Mouse (Mus musculus) forebrain, embryonic 15.5 days (tissue): ENCODE measurements at regions not wholly inside any gene's neighbourhood (a gene's known extent, or its start where the extent isn't known, plus 50 kb on each side); places are given as distances from the start of the nearest gene placed in this dataset.
A peak's percentile ranks its signal among the peaks of the same experiment; 100 is the strongest.
"Not testable (repeated sequence)": the region's sequence is repeated elsewhere in the genome, so short reads cannot be mapped to it uniquely, and the experiment has no call there.

Experiments used
- ATAC-seq: fragments of 200-750 bp; cut with Nextera tagmentation; replicated peaks from 2 replicates; pipeline ENCODE4 v1.8.0; 2017; ENCODE audit warnings: mild to moderate bottlenecking, moderate TSS enrichment, moderate library complexity
- H3K27ac ChIP-seq: fragments of 300-500 bp; sonication (generic); replicated peaks from 2 replicates; pipeline ENCODE4 v1.5.1; 2015; ENCODE audit warnings: mild to moderate bottlenecking, inconsistent platforms
- H3K27me3 ChIP-seq: fragments of 300-500 bp; sonication (generic); 2 replicates; pipeline ENCODE4 v1.6.1; 2015; ENCODE audit warnings: inconsistent platforms
- H3K36me3 ChIP-seq: fragments of 300-500 bp; sonication (generic); 2 replicates; pipeline ENCODE4 v1.6.1; 2015; ENCODE audit warnings: mild to moderate bottlenecking, inconsistent platforms
- H3K4me1 ChIP-seq: fragments of 300-500 bp; sonication (generic); 2 replicates; pipeline ENCODE4 v1.6.1; 2015; ENCODE audit warnings: inconsistent platforms
- H3K4me2 ChIP-seq: fragments of 300-500 bp; sonication (generic); replicated peaks from 2 replicates; pipeline ENCODE4 v1.6.1; 2015; ENCODE audit warnings: mild to moderate bottlenecking, inconsistent platforms
- H3K4me3 ChIP-seq: fragments of 300-500 bp; sonication (generic); 2 replicates; pipeline ENCODE4 v1.5.1; 2015; ENCODE audit warnings: mild to moderate bottlenecking, inconsistent platforms
- H3K9ac ChIP-seq: fragments of 300-500 bp; sonication (generic); replicated peaks from 2 replicates; pipeline ENCODE4 v1.6.1; 2015; ENCODE audit warnings: mild to moderate bottlenecking, inconsistent platforms
- H3K9me3 ChIP-seq: fragments of 300-500 bp; sonication (generic); 2 replicates; pipeline ENCODE4 v1.6.1; 2016; ENCODE audit warnings: inconsistent platforms
- WGBS: fragments of 180-500 bp; shearing (Covaris S2); methylation state at CpG from one replicate; pipeline ENCODE4 v1.1.7; 2015; ENCODE audit warnings: mixed read lengths; 5-methylcytosine and 5-hydroxymethylcytosine counted together

GRCm38 (mm10) chr1:141716953-141717352 is 1471.0 kb downstream of the Kcnt2 start:
- Histone ChIP-seq H3K27ac (no peak overlapping the region), H3K4me3 (no peak overlapping the region), H3K4me2 (no peak overlapping the region), H3K9ac (no peak overlapping the region), H3K27me3 (no peaks in the 10 kb centered on the region), H3K36me3 (no peaks in the 10 kb centered on the region), H3K4me1 (peaks cover 5% of the 10 kb centered on the region; the same call in 1 of the 2 replicates), H3K9me3 (no peaks in the 10 kb centered on the region)
- peak; percentile 32; the same call in 1 of the 2 replicates for ATAC-seq

GRCm38 (mm10) chr1:141717510-141717909 is 1471.6 kb downstream of the Kcnt2 start:
- Histone ChIP-seq H3K9me3 (no peaks in the 10 kb centered on the region), H3K27me3 (no peaks in the 10 kb centered on the region), H3K27ac (no peak overlapping the region), H3K36me3 (no peaks in the 10 kb centered on the region), H3K9ac (no peak overlapping the region), H3K4me1 (peaks cover 5% of the 10 kb centered on the region; the same call in 1 of the 2 replicates), H3K4me2 (no peak overlapping the region), H3K4me3 (no peak overlapping the region)
- peak; percentile 78 for ATAC-seq
- WGBS = 14% methylated on average over 6 of the region's 6 CpGs

GRCm38 (mm10) chr1:141741299-141741698 is 1495.3 kb downstream of the Kcnt2 start:
- Histone ChIP-seq H3K36me3 (no peaks in the 10 kb centered on the region), H3K9ac (no peak overlapping the region), H3K27ac (no peak overlapping the region; the same call in 1 of the 2 replicates), H3K4me2 (no peak overlapping the region), H3K4me1 (no peaks in the 10 kb centered on the region), H3K9me3 (no peaks in the 10 kb centered on the region), H3K4me3 (no peak overlapping the region), H3K27me3 (no peaks in the 10 kb centered on the region)
- peak; percentile 58; the same call in 1 of the 2 replicates for ATAC-seq

- WGBS = 18% methylated on average over 1 of the region's 1 CpGs
- Histone ChIP-seq H3K4me1 (no peaks in the 10 kb centered on the region), H3K9ac (no peak overlapping the region), H3K27ac (no peak overlapping the region), H3K9me3 (no peaks in the 10 kb centered on the region), H3K36me3 (no peaks in the 10 kb centered on the region), H3K27me3 (no peaks in the 10 kb centered on the region), H3K4me2 (no peak overlapping the region), H3K4me3 (no peak overlapping the region)
- no peak; the same call in 1 of the 2 replicates for ATAC-seq
These were observed 1530.1 kb downstream of the Kcnt2 start for GRCm38 (mm10) chr1:141776059-141776458.

- H3K9ac ChIP-seq = no peak overlapping the region
- H3K27ac ChIP-seq = no peak overlapping the region
- ATAC-seq = no peak
- no peak overlapping the region for H3K4me2 ChIP-seq
- H3K4me1 ChIP-seq = no peaks in the 10 kb centered on the region
- no peaks in the 10 kb centered on the region for H3K9me3 ChIP-seq
- 73% methylated on average over 1 of the region's 1 CpGs for WGBS
- no peaks in the 10 kb centered on the region for H3K27me3 ChIP-seq
- no peaks in the 10 kb centered on the region for H3K36me3 ChIP-seq
- H3K4me3 ChIP-seq = no peak overlapping the region
These were observed 1537.4 kb downstream of the Kcnt2 start for GRCm38 (mm10) chr1:141783367-141783766.

GRCm38 (mm10) chr1:141813315-141814158 is 1567.6 kb downstream of the Kcnt2 start:
- no peaks in the 10 kb centered on the region for H3K4me1 ChIP-seq
- H3K4me3 ChIP-seq = no peak overlapping the region
- H3K36me3 ChIP-seq = no peaks in the 10 kb centered on the region
- no peaks in the 10 kb centered on the region for H3K9me3 ChIP-seq
- H3K9ac ChIP-seq = no peak overlapping the region
- H3K27me3 ChIP-seq = no peaks in the 10 kb centered on the region
- H3K4me2 ChIP-seq = no peak overlapping the region
- peak; percentile 43; the same call in 1 of the 2 replicates for ATAC-seq
- H3K27ac ChIP-seq = peak overlapping the region; percentile 63
- 79% methylated on average over 1 of the region's 1 CpGs for WGBS

- Histone ChIP-seq H3K9ac (no peak overlapping the region), H3K36me3 (no peaks in the 10 kb centered on the region), H3K4me3 (no peak overlapping the region), H3K9me3 (no peaks in the 10 kb centered on the region), H3K27me3 (no peaks in the 10 kb centered on the region), H3K27ac (no peak overlapping the region), H3K4me2 (no peak overlapping the region), H3K4me1 (no peaks in the 10 kb centered on the region)
- ATAC-seq = no peak
These were observed 1585.5 kb downstream of the Kcnt2 start for GRCm38 (mm10) chr1:141831444-141831843.

- no peak overlapping the region for H3K4me3 ChIP-seq
- no peak for ATAC-seq
- H3K4me1 ChIP-seq = no peaks in the 10 kb centered on the region
- H3K9ac ChIP-seq = no peak overlapping the region
- WGBS = 74% methylated on average over 2 of the region's 2 CpGs
- no peaks in the 10 kb centered on the region for H3K27me3 ChIP-seq
- H3K36me3 ChIP-seq = no peaks in the 10 kb centered on the region
- H3K9me3 ChIP-seq = no peaks in the 10 kb centered on the region
- H3K4me2 ChIP-seq = no peak overlapping the region
- no peak overlapping the region for H3K27ac ChIP-seq
These were observed 1596.6 kb downstream of the Kcnt2 start for GRCm38 (mm10) chr1:141842547-141842946.

- H3K36me3 ChIP-seq, H3K4me1 ChIP-seq, H3K27ac ChIP-seq, H3K27me3 ChIP-seq, H3K9ac ChIP-seq, H3K4me2 ChIP-seq, H3K9me3 ChIP-seq, H3K4me3 ChIP-seq, ATAC-seq: not testable (repeated sequence)
- 73% methylated on average over 1 of the region's 1 CpGs for WGBS
These were observed 1607.9 kb downstream of the Kcnt2 start for GRCm38 (mm10) chr1:141853841-141854240.

- Histone ChIP-seq H3K9ac (no peak overlapping the region), H3K4me3 (no peak overlapping the region), H3K27me3 (no peaks in the 10 kb centered on the region), H3K36me3 (no peaks in the 10 kb centered on the region), H3K4me1 (no peaks in the 10 kb centered on the region), H3K4me2 (no peak overlapping the region), H3K9me3 (no peaks in the 10 kb centered on the region), H3K27ac (no peak overlapping the region)
- WGBS = 88% methylated on average over 4 of the region's 4 CpGs
- ATAC-seq = no peak
These were observed 1638.4 kb downstream of the Kcnt2 start for GRCm38 (mm10) chr1:141884356-141884755.

GRCm38 (mm10) chr1:141897924-141898455 is 1652.0 kb downstream of the Kcnt2 start:
- no peak overlapping the region for H3K4me2 ChIP-seq
- H3K9me3 ChIP-seq = no peaks in the 10 kb centered on the region
- no peak overlapping the region for H3K4me3 ChIP-seq
- no peak overlapping the region for H3K9ac ChIP-seq
- ATAC-seq = no peak
- no peaks in the 10 kb centered on the region for H3K4me1 ChIP-seq
- no peaks in the 10 kb centered on the region for H3K36me3 ChIP-seq
- H3K27me3 ChIP-seq = no peaks in the 10 kb centered on the region
- 86% methylated on average over 8 of the region's 8 CpGs for WGBS
- no peak overlapping the region for H3K27ac ChIP-seq

GRCm38 (mm10) chr1:141911714-141912398 is 1665.9 kb downstream of the Kcnt2 start:
- WGBS = 83% methylated on average over 7 of the region's 7 CpGs
- H3K9me3 ChIP-seq = no peaks in the 10 kb centered on the region
- H3K4me3 ChIP-seq = no peak overlapping the region
- peak overlapping the region; percentile 60 for H3K27ac ChIP-seq
- no peak overlapping the region for H3K4me2 ChIP-seq
- no peaks in the 10 kb centered on the region for H3K27me3 ChIP-seq
- no peaks in the 10 kb centered on the region for H3K4me1 ChIP-seq
- peak; percentile 75 for ATAC-seq
- H3K36me3 ChIP-seq = no peaks in the 10 kb centered on the region
- H3K9ac ChIP-seq = no peak overlapping the region
